ENCODE assay signal across 28 mouse cellular contexts in the genomic region with DNA sequence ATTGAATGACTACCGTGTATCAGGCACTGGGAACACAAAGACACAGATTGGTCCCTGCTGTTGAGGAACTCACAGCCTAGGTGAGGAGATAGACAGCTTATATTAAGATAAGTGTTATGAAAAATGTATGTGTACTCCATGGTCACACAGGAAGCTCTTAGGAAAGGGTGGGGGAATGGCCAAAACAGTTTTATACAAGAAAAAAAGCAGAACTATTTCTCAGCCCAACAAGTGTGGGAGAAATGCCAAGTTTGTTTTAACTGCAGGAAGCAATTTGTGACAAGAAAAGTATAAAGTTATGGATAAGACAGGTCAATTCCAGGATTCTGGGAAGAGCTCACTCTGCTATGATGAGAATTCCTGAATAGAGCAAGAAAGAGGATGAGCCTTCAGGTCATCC. TPM values are rescaled to one million over a fixed set of nuclear protein-coding genes. Genes with fewer than 3 reads are reported as not detected.
DNase-seq lines count a peak whose midpoint lies in the region; ATAC-seq and TF ChIP-seq lines count a peak whose summit lies in the region.
"Had no signal": no experiment of that assay in that cellular context is flagged by ENCODE, and none has a peak within 500 bp of the region (broad histone marks: within the 10 kb centered on the region; RNA-seq: fewer than 3 reads in every experiment).

No protein-coding gene starts in this region.

- DNase-seq in 416B (ENCODE audit: low read depth) (peak; percentile 69), MEL (ENCODE audit: low read depth, low spot score) (peak; percentile 85)
- no peak for DNase-seq in lung, adult 18-20 months
- DNase-seq in right cerebral cortex, adult 2 months (ENCODE audit: low spot score in 2 of 2): no peak
- DNase-seq: adrenal gland, postnatal 14 days; B cell, adult 2 months; cerebellum, adult 2 months; cerebellum, postnatal 10 days; embryo, embryonic 11 days; forebrain, postnatal 0 days; gastrocnemius, postnatal 25 days; heart, adult 11 months; heart, postnatal 36 days had no signal

- H3K9me3 ChIP-seq in MEL (replicated peaks; ENCODE audit: insufficient read depth, low read length): no peaks in the 10 kb centered on the region
- H3K9me3 ChIP-seq: embryonic facial prominence, embryonic 15.5 days; forebrain, embryonic 12.5 days; G1E; heart, embryonic 13.5 days; hindbrain, embryonic 12.5 days had no signal

- TF ChIP-seq EP300 in MEL (IDR thresholded peaks at IDR 0.05; ENCODE audit: low read depth in 1 of 2, low read length in 2 of 2): peak; percentile 44 to 77; a peak in 3 of 4 replicates

- peaks cover 0 to 30% of the 10 kb centered on the region in 2 experiments; a peak in 2 of 4 replicates for H3K36me3 ChIP-seq in MEL (ENCODE audit: control insufficient read depth in 1 of 2, insufficient read depth in 2 of 2, low read length in 2 of 2)
- H3K36me3 ChIP-seq: forebrain, embryonic 12.5 days; G1E had no signal

- no peak for TF ChIP-seq RAD21 in MEL (IDR thresholded peaks at IDR 0.05; ENCODE audit: low read depth, low read length)

- H3K4me3 ChIP-seq in MEL (ENCODE audit: control insufficient read depth in 1 of 2, insufficient read depth in 1 of 2, low read depth in 2 of 2, low read length in 2 of 2): no peak overlapping the region
- H3K4me3 ChIP-seq: embryonic facial prominence, embryonic 15.5 days; forebrain, embryonic 12.5 days; heart, embryonic 13.5 days; hindbrain, embryonic 12.5 days had no signal

- H3K79me2 ChIP-seq in MEL (ENCODE audit: control insufficient read depth, insufficient read depth, low read length, poor library complexity): peaks cover 5% of the 10 kb centered on the region

- ATAC-seq in common myeloid progenitor, adult 5-6 weeks (replicated peaks; ENCODE audit: low read depth, poor library complexity, severe bottlenecking): 0 out of 2 replicates have a peak, but pooled peaks have one; percentile 27
- ATAC-seq in megakaryocyte, adult 5-6 weeks (ENCODE audit: poor library complexity, severe bottlenecking): peak; percentile 25
- ATAC-seq: activated CD4-positive, CD25-positive, alpha-beta regulatory T cell, adult 4 months; CD4-positive, CD25-positive, alpha-beta regulatory T cell, adult 4 months; forebrain, postnatal 0 days; hindbrain, embryonic 16.5 days; inflammation-experienced regulatory T-cells, adult 6 months; Patski had no signal

- H3K9ac ChIP-seq in MEL (ENCODE audit: control insufficient read depth, low read depth, low read length, poor library complexity, severe bottlenecking): no peak overlapping the region
- H3K9ac ChIP-seq: embryonic facial prominence, embryonic 15.5 days; forebrain, embryonic 12.5 days; forebrain, postnatal 0 days; heart, embryonic 13.5 days; hindbrain, embryonic 12.5 days had no signal

- TF ChIP-seq CTCF in MEL (IDR thresholded peaks at IDR 0.05 in 2 of 3, conservative IDR thresholded peaks at IDR 0.05 in 1 of 3; ENCODE audit: control insufficient read depth in 1 of 3, insufficient read depth in 1 of 3, low read depth in 2 of 3, low read length in 3 of 3, poor library complexity in 1 of 3, severe bottlenecking in 1 of 3): no peak

- no peaks in the 10 kb centered on the region for H3K27me3 ChIP-seq in MEL (ENCODE audit: control insufficient read depth in 1 of 2, insufficient read depth in 2 of 2, low read length in 2 of 2)
- H3K27me3 ChIP-seq: embryonic facial prominence, embryonic 15.5 days; forebrain, embryonic 12.5 days; heart, embryonic 13.5 days; hindbrain, embryonic 12.5 days; Patski had no signal

- peak overlapping the region; percentile 28; the same call in 1 of the 2 replicates for H3K27ac ChIP-seq in MEL (ENCODE audit: control insufficient read depth, low read depth, low read length)
- H3K27ac ChIP-seq: embryonic facial prominence, embryonic 15.5 days; forebrain, embryonic 12.5 days; heart, embryonic 13.5 days; hindbrain, embryonic 12.5 days had no signal

- peaks cover 7 to 36% of the 10 kb centered on the region in 2 experiments for H3K4me1 ChIP-seq in MEL (ENCODE audit: control insufficient read depth in 1 of 2, insufficient read depth in 2 of 2, low read length in 2 of 2)
- H3K4me1 ChIP-seq: embryonic facial prominence, embryonic 15.5 days; forebrain, embryonic 12.5 days had no signal

- TF ChIP-seq POLR2A in MEL (IDR thresholded peaks at IDR 0.05; ENCODE audit: control insufficient read depth in 1 of 2, insufficient read depth in 1 of 2, low read depth in 1 of 2, low read length in 2 of 2, poor library complexity in 1 of 2): no peak

TF ChIP-seq in MEL, 35 proteins besides CTCF, POLR2A, EP300 and RAD21:
- TF ChIP-seq SIN3A (IDR thresholded peaks at IDR 0.05; ENCODE audit: low read length) (peak; percentile 30; the same call in 1 of the 2 replicates), SMC3 (IDR thresholded peaks at IDR 0.05; ENCODE audit: low read depth, low read length) (no peak), RCOR1 (IDR thresholded peaks at IDR 0.05; ENCODE audit: low read depth, low read length) (peak; percentile 49; the same call in 1 of the 2 replicates), ETS1 (IDR thresholded peaks at IDR 0.05; ENCODE audit: low read depth, low read length) (peak; percentile 45; the same call in 1 of the 2 replicates), MAZ (IDR thresholded peaks at IDR 0.05; ENCODE audit: low read depth, low read length) (peak; percentile 44; the same call in 1 of the 2 replicates), HCFC1 (IDR thresholded peaks at IDR 0.05; ENCODE audit: low read depth, low read length) (no peak), ZNF384 (IDR thresholded peaks at IDR 0.05; ENCODE audit: low read depth, low read length) (peak; percentile 61)

RNA-seq across cellular contexts. Expression of gene Tmem202, which starts 8.2 kb away (rescaled TPM):
- 0.23 and 0.50 TPM in 2 replicates for total RNA-seq in MEL (2012; rRNA removed)
- not detected for polyA plus RNA-seq in MEL (2012; ENCODE audit: insufficient read depth in 1 of 2, insufficient read length in 2 of 2, low read depth in 1 of 2, low replicate concordance in 2 of 2, missing spikeins in 1 of 2)
- total RNA-seq in common myeloid progenitor, adult 5-6 weeks (2017): not detected in 2 replicates
- total RNA-seq in megakaryocyte, adult 5-6 weeks (2015): 0.75 and 1.4 TPM in 2 replicates
- total RNA-seq in megakaryocyte, adult 5-6 weeks (2017): 0.41 and 0.59 TPM in 2 replicates
- total RNA-seq: G1E had no signal
- polyA plus RNA-seq: activated CD4-positive, CD25-positive, alpha-beta regulatory T cell, adult 4 months; embryonic facial prominence, embryonic 11.5 days; embryonic facial prominence, embryonic 15.5 days; forebrain, embryonic 12.5 days; G1E; hindbrain, embryonic 12.5 days; inflammation-experienced regulatory T-cells, adult 6 months had no signal

RNA-seq across cellular contexts. Expression of gene Hexa, which starts 8.5 kb away (rescaled TPM):
- 38.0 and 44.3 TPM in 2 replicates for total RNA-seq in MEL (2012; rRNA removed)
- 10 to 100 TPM in 1 of 2 experiments, not detected in 1; 54.0 TPM for polyA plus RNA-seq in MEL (2012; ENCODE audit: insufficient read depth in 1 of 2, insufficient read length in 2 of 2, low read depth in 1 of 2, low replicate concordance in 2 of 2, missing spikeins in 1 of 2)
- total RNA-seq in common myeloid progenitor, adult 5-6 weeks (2017): 82.6 and 83.8 TPM in 2 replicates
- total RNA-seq in megakaryocyte, adult 5-6 weeks (2015): 159 and 162 TPM in 2 replicates
- total RNA-seq in megakaryocyte, adult 5-6 weeks (2017): 252 and 269 TPM in 2 replicates

RNA-seq across cellular contexts. Expression of gene Celf6, which starts 29.8 kb away (rescaled TPM):
- not detected in 2 replicates for total RNA-seq in MEL (2012; rRNA removed)
- polyA plus RNA-seq in MEL (2012; ENCODE audit: insufficient read depth in 1 of 2, insufficient read length in 2 of 2, low read depth in 1 of 2, low replicate concordance in 2 of 2, missing spikeins in 1 of 2): under 1 TPM in 1 of 2 experiments, not detected in 1; 0.13 TPM
- not detected in 2 replicates for total RNA-seq in common myeloid progenitor, adult 5-6 weeks (2017)
- not detected in 2 replicates for total RNA-seq in megakaryocyte, adult 5-6 weeks (2015)
- total RNA-seq in megakaryocyte, adult 5-6 weeks (2017): not detected in 2 replicates
- total RNA-seq: G1E; gastrocnemius, adult 18-20 months; gastrocnemius, postnatal 25 days; heart, postnatal 36 days had no signal
- polyA plus RNA-seq: activated CD4-positive, CD25-positive, alpha-beta regulatory T cell, adult 4 months; CD4-positive, CD25-positive, alpha-beta regulatory T cell, adult 4 months; G1E; heart, postnatal 0 days; inflammation-experienced regulatory T-cells, adult 6 months; Patski had no signal

Comparison
In these comparisons a context has a peak if more than half of its experiments do, and no peak if none do; other contexts are left out.
1. DNase-seq: peak in 416B (single experiment) and MEL (single experiment); none in lung, adult 18-20 months (0 of 2) and right cerebral cortex, adult 2 months (0 of 2).